Mouse (Mus musculus) hindlimb bud, embryonic 11.5 days (tissue): ENCODE measurements around the gene Zmynd12.

ENCODE experiments used
- DNase-seq: peaks from one replicate; pipeline ENCODE4 v3.0.0-alpha.2; 2012; ENCODE audit warnings: low read depth, low spot score; ENCODE audit errors: extremely low spot score

The Zmynd12 gene

DNA sequence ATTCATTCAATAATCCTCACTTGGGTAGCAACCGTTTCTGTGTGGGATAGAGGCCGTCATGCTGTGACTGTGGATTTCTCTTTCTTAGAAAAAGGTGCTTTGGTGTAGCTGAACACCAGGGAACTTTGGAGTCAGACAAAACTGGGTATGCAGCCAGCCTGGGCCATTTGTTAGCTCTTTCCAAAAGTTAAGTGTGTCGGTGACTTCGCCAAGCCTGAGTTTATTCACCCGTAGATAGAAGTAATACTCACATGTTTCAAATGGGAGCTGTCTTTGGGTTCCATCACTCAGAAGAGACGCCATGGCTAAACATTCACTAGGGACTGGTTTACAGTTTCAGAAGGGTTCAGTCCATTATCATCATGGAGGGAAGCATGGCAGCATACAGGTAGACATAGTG is 24.6 kb downstream of the Zmynd12 start:
- DNase-seq: no peak

DNA sequence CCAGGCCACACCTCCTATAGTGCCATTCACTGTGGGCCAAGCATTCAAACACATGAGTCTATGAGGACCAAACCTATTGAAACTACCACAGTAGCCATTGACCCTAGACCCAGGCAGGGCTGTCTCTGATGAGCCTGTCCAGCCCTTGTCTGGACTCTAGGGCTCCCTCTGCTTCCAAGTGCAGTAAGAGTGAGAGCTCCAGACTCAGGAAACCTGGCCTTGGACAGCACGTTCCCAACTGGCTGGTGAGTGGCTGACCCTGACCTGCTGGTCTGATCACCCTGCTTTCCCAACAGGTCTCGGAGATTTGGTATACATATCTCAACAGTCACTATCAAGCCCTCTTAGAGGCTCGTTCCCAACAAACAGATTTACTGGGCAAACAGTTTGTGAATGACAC is 25.2 kb downstream of the Zmynd12 start:
- no peak for DNase-seq

DNA sequence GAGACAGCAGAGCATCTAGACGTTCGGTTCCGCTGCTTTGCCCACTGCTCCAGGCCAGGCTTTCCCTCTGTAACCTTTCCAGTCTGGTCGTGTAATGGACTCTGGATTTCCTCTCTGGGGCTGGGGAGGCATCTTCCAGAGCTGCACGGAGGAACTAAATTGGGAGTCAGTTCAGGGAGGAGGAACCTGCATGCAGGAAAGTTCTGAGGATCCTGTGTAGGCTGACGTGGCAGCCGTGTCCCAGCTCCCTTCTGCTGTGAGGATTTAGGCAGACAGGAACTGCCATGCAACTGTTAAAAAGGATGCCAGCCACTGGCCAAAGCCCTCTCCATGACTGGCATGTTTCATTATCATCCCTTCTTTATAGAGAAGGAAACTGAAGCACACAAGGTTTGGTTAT is 27.8 kb downstream of the Zmynd12 start:
- no peak for DNase-seq

DNA sequence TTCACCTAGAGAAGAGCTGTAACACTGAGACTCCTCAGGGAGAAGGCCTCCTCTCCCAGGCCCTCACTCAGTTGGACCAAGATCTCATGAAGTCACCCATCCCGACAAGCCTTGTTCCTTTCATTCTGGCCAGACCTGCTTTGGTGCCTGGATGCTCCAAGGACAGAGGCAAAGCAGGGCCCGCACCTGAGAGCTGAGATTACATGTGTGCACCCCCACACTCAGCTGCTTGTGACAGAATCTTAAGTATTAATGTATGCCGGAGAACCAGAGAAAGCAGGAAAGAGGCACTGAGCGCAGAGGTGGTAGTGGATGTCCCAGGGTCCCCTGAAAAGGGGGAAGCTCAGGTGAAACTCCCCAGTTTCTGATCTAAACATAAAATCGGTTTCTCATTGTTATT is 30.5 kb downstream of the Zmynd12 start:
- no peak for DNase-seq

DNA sequence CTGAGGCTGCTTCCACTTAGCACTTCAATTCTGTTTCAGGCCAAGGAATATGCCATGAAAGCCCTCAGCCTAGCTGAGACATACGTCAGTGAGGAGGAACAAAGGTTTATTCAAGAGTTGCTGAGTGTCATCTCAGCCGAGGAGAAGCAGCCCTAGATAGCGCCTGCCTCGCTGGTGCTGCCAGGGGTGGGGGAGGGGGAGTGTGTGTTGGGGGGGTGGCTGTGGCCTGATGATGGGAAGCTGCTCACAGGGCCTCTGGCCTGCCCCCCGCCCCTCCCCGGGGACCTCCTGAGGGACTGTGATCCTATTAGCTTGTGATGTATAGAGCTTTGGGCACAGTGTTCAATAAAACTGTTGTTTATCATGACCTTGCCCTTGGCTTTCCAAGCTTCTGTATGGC is 30.9 kb downstream of the Zmynd12 start:
- no peak for DNase-seq

DNA sequence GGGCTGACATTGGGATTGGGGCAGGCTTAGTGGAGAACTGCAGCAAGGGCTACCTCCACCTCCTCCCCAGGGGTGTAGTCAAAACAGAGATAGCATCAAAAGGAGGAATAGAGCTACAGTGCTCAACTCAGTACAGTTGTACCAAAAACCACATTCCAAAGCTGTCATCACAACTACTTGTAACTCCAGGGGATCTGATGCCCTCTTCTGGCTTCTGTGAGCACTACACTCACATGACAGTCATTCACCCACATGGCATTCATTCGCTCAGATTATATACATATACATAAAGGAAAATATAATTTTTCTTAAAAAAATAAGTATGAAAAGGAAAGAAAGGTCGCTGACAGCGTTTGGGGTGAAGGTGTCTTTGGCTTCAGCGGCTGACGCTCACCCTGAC is 37.7 kb downstream of the Zmynd12 start:
- DNase-seq: no peak

DNA sequence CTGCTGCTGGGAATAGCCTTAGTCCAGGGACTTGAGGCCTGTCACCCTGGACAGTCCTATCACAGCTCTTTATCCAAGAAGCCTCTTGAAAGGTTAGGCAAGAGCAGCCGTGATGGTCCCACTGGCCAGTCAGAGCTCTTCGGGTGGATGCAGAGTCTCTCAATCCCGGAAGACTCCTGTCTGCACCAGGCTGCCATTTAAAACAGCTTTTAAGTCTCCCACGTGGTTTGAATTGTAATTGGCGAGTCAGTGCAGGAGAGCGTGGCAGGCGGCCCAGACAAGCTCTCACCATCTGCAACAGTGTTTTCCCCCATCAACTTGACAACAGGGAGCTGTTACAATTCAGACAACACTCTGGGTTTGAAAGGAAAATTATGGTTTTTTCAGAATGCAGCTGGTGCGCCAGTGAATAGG is 38.1 kb downstream of the Zmynd12 start:
- no peak for DNase-seq

DNA sequence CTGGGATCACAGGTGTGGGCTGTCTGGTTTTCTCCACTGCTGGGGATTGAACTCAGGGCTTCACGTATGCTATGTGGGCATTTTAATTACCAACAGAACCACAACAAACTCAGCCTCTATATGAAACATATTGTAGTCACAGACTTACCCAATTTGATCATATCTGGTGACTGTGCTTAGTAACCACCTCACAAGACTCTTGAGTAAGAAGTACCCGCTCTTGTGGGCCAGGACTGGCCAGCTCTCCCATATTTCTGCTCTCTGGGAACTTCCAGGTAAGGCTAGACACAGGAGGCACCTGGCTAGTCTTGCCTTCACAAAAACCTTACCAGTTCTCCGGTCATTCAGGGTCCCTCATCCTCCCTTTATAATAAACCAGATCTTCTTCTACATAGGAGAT is 39.8 kb downstream of the Zmynd12 start:
- no peak for DNase-seq

DNA sequence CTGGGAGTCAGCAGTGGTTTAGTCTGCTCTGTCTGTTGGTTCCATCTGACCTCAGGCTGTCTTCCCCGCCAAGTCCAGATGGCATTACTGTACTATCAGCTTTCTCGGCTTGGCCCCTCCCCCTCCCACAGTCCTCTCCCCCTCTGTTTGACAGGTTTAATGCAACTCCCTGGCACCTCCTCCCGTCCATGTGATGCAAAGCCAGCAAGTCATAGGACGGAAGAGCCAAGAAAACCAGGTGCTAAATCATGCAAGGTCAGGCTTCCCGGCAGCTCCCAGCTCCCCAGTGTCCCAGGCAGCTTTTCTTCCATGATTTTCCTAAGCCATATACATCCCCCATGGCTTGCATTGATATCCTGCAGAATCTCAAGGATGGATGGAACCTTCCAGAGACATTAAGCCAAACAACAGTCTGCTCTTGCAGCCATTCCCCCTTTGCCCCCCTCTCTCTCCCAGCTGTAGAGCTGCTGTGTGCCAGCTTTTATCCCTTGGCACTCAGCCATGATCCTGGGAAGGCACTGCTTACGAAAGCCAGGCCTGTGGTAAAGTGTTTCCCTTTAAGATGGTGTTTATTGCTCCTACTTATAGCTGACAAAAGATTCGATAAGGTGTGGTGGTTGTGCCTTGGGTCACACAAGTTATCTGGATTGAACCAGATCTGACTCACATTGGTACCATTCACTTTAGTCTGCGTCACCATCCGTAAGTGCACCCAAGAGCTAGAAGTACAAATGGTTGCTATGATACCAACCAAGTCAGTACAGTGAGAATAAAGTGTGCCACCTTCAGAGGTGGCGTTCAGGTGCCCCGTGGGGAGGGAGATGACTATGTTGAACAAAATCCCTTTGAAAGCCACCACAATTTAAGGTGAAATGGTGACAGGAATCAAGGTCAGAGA is 40.5 kb downstream of the Zmynd12 start:
- DNase-seq: no peak

DNA sequence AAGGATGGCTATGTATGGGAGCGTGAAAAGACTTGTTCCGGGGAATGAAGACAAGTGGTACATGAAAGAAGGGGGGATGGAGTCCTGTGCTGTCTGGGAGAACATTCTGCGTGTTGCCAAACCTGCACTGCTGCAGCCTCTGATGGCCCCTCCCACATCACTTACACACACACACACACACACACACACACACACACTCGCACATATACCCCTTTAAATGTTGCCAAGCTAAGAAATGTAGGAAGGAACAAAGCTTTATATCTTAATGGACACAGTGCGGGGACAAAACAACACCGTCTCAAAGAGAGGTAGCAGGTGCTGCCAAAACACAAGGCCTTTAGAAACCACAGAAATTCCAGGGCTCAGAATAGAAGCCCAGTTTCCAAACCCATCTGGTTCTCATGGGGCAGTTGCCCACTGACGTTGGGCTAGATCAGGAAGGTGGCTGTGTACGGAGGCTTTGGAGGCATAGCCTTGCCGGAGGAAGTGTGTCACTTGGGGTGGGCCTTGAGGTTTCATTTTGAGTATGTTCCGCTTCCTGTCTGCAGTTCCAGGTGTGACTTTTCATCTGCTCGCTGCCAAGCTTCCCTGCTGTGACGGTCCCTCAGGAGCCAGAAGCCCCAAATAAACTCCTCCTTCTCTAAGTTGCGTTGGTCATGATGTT is 41.3 kb downstream of the Zmynd12 start:
- DNase-seq: no peak

DNA sequence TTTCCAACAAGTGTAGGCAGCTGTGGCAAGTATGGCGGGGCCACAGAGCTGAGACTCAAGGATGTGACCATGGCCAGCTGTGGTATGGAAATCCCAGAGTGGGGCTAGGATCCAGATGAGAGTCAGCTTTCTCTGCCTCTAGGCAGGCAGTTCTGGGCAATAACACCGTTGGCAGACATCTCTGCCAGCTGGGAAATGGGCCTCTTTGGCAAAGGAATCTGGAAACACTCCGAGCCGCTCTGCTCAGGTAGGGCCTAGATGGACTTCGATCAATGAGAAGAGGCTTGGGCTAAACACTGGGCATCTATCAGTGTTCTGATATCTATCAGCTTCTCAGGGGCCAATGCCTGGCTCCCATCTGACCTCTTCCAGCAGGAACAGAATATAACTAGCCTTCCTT is 43.2 kb downstream of the Zmynd12 start:
- no peak for DNase-seq

DNA sequence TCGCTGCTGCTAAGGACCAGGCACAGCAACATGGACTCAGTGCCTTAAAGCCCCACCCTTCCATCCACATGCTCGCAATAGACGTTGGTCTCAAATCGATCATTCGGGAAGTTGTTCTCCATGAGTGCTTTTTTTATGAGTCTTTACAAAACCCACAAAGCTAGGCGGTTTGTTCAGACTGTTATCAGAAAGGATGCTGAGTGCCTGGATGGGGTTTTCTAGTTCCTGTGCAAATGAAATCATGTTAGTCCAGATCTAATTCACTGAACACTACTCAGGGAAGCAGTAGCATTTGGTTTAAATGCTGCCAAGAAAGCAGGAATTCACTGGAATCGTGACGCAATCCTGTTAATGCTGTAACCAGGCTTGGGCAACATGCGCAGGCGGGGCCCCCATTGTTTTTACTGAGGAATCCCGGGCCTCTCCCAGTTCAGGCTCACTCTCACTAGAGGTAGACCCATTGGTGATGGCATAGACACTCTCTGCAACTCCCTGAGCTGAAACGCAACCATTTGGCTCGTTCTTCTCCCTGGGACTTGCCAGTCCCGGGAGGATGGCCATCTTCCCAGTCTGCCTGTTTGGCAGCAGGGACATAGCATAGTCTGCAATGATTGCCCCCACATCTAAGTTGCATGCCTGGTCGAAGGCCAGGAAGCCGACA is 45.2 kb downstream of the Zmynd12 start:
- DNase-seq: no peak

DNA sequence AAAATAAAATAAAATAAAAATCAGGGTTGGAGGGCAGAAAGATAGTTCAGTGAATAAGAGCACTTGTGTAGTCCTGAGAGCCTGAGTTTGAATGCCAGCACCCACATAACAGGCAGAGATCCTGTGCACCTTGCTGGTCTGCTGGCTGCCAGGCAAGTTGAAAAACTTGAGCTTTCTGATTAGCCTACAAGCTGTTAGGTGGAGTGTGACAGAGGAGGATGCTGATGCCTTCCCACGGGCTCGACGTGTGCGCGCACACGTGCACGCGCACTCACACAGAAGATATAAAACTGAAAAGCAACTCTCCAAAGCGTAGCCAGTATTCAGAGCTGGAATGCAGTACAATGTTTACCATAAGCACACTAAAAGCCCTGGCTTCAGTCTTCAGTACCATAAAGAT is 49.9 kb downstream of the Zmynd12 start:
- DNase-seq: no peak

DNA sequence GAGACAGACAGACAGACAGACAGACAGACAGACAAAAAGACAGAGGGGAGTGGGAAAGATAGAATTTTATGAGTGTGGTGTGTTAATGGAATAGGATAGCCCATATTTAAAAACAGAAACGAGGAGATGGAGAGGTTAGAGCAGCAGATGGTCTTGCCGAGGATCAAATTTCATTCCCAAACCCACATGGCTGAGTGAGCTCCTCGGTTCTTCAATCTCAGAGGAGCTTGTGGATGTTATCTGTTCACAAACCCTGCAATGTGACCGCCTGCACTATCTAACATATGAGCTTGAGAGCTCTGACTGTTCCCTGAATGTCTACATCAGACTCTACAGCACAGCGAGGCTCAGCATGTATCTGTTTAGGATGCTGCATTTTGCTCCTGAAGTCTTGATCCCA is 50.5 kb downstream of the Zmynd12 start:
- no peak for DNase-seq

DNA sequence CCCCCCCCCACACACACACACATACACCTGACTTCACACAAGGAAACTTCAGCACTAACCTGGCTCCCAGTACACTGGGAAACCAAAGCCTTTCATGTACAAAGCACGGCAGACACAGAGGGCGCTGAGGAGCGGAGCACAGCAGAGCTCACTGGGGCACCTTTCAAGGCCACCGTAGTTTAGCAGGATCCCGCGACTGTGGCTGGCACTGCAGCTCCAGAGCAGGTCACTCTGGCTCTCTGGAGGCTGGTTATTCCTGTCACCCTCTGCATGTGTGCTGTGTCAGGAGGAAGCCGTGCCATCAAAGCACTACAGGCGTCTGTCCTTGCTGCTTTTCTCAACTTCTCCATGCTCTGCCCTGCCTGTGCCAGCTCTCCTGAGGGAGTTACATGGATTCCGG is 60.4 kb downstream of the Zmynd12 start:
- no peak for DNase-seq

DNA sequence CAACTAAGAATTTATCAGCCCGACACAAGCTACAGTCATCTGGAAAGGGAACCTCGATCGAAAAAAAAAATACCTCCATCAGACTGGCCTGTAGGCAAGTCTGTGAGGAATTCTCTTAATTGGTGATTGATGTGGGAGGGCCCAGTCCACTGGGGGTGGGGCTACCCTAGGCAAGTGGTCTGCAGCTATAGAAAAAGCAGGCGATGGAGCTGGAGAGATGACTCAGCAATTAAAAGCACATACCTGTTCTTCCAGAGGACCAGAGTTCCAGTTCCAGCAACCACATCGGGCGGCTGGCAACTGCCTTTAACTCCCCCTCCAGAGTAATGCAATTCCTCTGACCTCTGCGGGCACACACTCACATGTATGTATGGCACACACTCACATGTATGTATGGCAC is 62.3 kb downstream of the Zmynd12 start:
- DNase-seq: no peak

DNA sequence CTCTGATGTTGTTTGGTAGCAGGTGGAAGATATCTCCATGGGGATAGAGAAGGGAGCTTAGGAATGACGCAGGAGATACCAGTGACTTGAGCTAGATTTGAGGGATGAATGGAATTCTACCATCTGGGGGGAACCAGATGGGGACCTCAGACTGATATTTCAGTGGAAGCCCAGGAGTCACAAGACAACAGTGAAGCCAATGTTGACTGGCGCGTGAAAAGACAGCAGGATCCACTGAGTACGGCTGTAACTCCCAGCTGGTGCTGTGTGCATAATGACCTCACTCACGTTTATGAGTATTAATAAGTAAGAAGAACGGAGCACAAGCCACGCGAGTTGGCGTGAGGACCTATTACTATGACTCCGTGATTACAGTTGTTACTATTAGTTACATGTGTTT is 67.1 kb downstream of the Zmynd12 start:
- no peak for DNase-seq

DNA sequence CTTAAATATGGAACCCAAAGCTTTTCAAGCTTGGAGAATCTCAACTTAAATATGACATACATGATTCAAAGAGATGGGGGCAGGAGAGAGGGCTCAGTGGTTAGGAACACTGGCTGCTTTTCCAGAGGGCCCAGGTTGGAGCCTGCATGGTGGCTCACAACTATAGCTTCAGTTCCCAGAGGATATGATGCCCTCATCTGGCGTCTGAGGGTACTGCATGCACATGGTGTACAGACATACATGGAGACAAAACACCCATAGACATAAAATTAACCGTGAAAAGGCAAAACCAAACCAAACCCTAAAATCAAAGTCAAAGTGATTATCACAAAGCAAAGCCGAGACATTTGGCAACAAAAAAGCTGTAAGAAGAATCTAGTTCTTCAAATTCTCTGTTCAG is 68.2 kb downstream of the Zmynd12 start:
- no peak for DNase-seq

DNA sequence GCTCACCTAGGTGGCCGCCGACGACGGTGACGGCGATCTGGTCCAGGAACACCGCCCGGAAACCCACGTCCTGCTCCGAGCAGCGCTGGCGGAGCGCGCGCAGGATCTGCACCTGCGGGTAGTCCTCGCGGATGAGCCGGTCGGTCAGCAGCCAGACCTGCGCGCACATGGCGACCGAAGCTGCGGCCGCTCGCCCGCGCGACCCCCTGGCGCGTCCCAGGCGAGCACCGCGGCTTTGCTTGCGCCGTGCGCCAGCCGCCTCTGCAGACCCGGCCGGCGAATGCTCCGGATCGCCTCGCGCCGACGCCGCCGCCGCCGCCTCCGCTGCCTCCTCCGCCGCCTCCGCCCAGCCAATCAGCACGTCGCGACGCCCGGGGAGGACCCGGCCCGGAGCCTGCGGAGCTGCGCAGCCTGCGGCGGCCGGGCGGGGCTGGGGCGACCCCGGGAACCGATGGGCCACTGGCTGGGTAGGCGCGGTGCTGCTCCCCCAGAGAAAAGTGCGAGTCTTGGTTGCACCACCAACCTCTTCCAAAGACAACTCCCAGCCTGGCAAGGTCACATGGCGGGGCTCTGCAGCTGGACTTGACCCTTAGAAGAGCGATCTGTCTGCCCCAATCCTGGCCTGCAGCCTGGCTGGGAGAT is 69.8 kb downstream of the Zmynd12 start, which contains the start of gene Rimkla:
Rimkla (minus strand) TSS at position 338 of the 642 bp plus-strand sequence.
- no peak for DNase-seq

DNA sequence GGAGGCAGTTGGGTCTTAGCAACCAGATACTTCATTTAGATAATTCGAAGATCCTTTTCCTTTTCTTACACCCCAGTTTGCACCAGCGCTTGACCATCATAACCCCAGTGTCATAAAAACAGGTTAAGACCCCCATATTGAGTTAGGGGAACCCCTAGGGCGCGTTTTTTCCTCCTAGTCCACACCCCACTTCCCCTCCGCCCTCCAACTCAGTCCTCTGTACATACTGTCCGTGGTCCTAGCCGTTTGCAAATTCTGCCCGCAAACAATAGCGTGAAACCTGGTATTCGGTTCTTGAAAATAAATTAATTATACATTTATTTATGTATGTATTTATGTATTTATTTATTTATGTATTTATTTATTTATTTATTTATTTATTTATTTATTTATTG is 70.3 kb downstream of the Zmynd12 start:
- no peak for DNase-seq

DNA sequence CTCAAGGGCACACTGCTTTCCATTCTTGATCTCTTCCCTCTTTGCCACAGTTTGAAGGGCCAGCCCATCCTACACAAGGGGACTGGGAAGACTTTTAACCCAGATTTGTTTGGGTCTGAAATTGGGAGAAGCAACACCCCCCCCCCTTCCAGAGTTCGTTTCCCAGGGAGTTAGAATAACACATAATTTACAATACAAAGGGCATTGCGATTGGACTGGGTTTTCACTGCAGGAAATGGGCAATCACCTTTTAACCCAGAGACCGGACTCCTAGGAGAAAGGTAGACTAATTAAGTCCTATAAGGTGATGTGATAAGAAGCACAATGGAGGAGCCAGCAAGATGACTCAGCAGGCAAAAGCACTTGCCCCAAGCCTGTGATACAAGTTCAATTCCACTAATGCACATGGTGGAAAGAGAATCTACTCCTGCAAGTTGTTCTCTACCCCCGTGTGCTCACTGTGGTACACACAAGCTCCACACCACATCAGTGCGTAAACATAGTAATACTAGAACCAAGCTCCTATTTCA is 75.8 kb downstream of the Zmynd12 start:
- no peak for DNase-seq
